Mouse (Mus musculus) CH12.LX (cell line): ENCODE results near the gene Drc7. TPM values are rescaled to one million over a fixed set of nuclear protein-coding genes. Genes with fewer than 3 reads are reported as not detected.

Experiments used
- DNase-seq: peaks from one replicate; pipeline ENCODE4 v3.0.0-alpha.2; 2013; ENCODE audit errors: extremely low read depth
- H3K27ac ChIP-seq: 2 replicates; pipeline ENCODE4 v1.5.1; 2012; ENCODE audit warnings: low read depth, mild to moderate bottlenecking, control low read depth, moderate library complexity; ENCODE audit not compliant: insufficient read depth
- H3K27me3 ChIP-seq: replicated peaks from 2 replicates; pipeline ENCODE3; 2012; ENCODE audit warnings: inconsistent platforms
- H3K36me3 ChIP-seq, 2 experiments: replicated peaks in 1 of 2; 2 replicates each; pipeline versions ENCODE3 to v1.6.1; 2012; ENCODE audit warnings: inconsistent platforms in 1 of 2, low read length in 1 of 2, mild to moderate bottlenecking in 1 of 2, mixed read lengths in 1 of 2, moderate library complexity in 1 of 2; ENCODE audit not compliant: control insufficient read depth in 1 of 2, insufficient read depth in 1 of 2
- H3K4me1 ChIP-seq, 2 experiments: 2 replicates each; pipeline ENCODE4 v1.6.1; 2012; ENCODE audit warnings: inconsistent platforms in 1 of 2, moderate library complexity in 1 of 2; ENCODE audit not compliant: insufficient read depth in 2 of 2, control insufficient read depth in 1 of 2
- H3K4me2 ChIP-seq: 2 replicates; pipeline ENCODE4 v1.6.1; 2012; ENCODE audit warnings: low read depth, mild to moderate bottlenecking, control low read depth; ENCODE audit not compliant: poor library complexity, insufficient read depth, severe bottlenecking
- H3K4me3 ChIP-seq, 3 experiments: fragments of 150-350 bp in 1 of 3; sonication (generic) in 1 of 3; replicated peaks in 1 of 3; 2 replicates each; pipeline versions ENCODE3 to v1.5.1; 2011 to 2012; ENCODE audit warnings: low read depth in 2 of 3, low read length in 2 of 3, mild to moderate bottlenecking in 2 of 3, moderate library complexity in 2 of 3, control low read depth in 1 of 3, improper control_type of control experiment in 1 of 3, inconsistent platforms in 1 of 3, mixed read lengths in 1 of 3; ENCODE audit not compliant: poor library complexity in 1 of 3
- H3K79me2 ChIP-seq: replicated peaks from 2 replicates; pipeline ENCODE4 v1.6.1; 2012; ENCODE audit warnings: mild to moderate bottlenecking, moderate library complexity; ENCODE audit not compliant: control insufficient read depth, poor library complexity, insufficient read depth, severe bottlenecking; ENCODE audit errors: extremely low read depth
- H3K9ac ChIP-seq: 2 replicates; pipeline ENCODE4 v1.6.1; 2012; ENCODE audit warnings: low read depth, mild to moderate bottlenecking, control low read depth, moderate library complexity; ENCODE audit not compliant: insufficient read depth
- H3K9me3 ChIP-seq: replicated peaks from 2 replicates; pipeline ENCODE3; 2012; ENCODE audit warnings: low read length, inconsistent platforms, mixed read lengths
- CTCF ChIP-seq, 2 experiments: IDR thresholded peaks in 1 of 2; conservative IDR thresholded peaks in 1 of 2; 2 replicates each; pipeline ENCODE4 v1.5.1; 2011 to 2012; ENCODE audit warnings: low read depth in 2 of 2, low read length in 2 of 2, improper control_type of control experiment in 1 of 2, inconsistent platforms in 1 of 2, mild to moderate bottlenecking in 1 of 2, moderate library complexity in 1 of 2
- ETS1 ChIP-seq: conservative IDR thresholded peaks from 2 replicates; pipeline ENCODE4 v1.6.1; 2012; ENCODE audit warnings: low read depth, mild to moderate bottlenecking, inconsistent platforms, low read length, improper control_type of control experiment, moderate library complexity
- HCFC1 ChIP-seq: IDR thresholded peaks from 2 replicates; pipeline ENCODE4 v1.6.1; 2012; ENCODE audit warnings: low read depth, mild to moderate bottlenecking, inconsistent platforms, low read length, improper control_type of control experiment
- IRF4 ChIP-seq: IDR thresholded peaks from 2 replicates; pipeline ENCODE4 v1.6.1; 2014; ENCODE audit warnings: low read depth, mild to moderate bottlenecking, inconsistent platforms, low read length, improper control_type of control experiment
- JUND ChIP-seq: conservative IDR thresholded peaks from 2 replicates; pipeline ENCODE4 v1.6.1; 2011; ENCODE audit warnings: low read depth, low read length, improper control_type of control experiment
- MAZ ChIP-seq: IDR thresholded peaks from 2 replicates; pipeline ENCODE4 v1.6.1; 2012; ENCODE audit warnings: low read depth, mild to moderate bottlenecking, inconsistent platforms, low read length, improper control_type of control experiment, moderate library complexity
- MYC ChIP-seq: IDR thresholded peaks from 2 replicates; pipeline ENCODE4 v1.6.1; 2011; ENCODE audit warnings: low read depth, mild to moderate bottlenecking, improper control_type of control experiment, low read length
- NRF1 ChIP-seq: IDR thresholded peaks from 2 replicates; pipeline ENCODE4 v1.6.1; 2014; ENCODE audit warnings: low read depth, mild to moderate bottlenecking, inconsistent platforms, low read length, improper control_type of control experiment, moderate library complexity
- PAX5 ChIP-seq: IDR thresholded peaks from 2 replicates; pipeline ENCODE4 v1.6.1; 2012; ENCODE audit warnings: low read length, inconsistent platforms, mixed read lengths
- POLR2A ChIP-seq: IDR thresholded peaks from 2 replicates; pipeline ENCODE4 v1.6.1; 2011; ENCODE audit warnings: low read depth, mild to moderate bottlenecking, improper control_type of control experiment, low read length
- POLR2AphosphoS2 ChIP-seq: IDR thresholded peaks from 2 replicates; pipeline ENCODE4 v1.6.1; 2011; ENCODE audit warnings: low read depth, low read length, improper control_type of control experiment
- RAD21 ChIP-seq: IDR thresholded peaks from 2 replicates; pipeline ENCODE4 v1.6.1; 2011; ENCODE audit warnings: low read depth, mild to moderate bottlenecking, low read length, improper control_type of control experiment, moderate library complexity
- RCOR1 ChIP-seq: conservative IDR thresholded peaks from 2 replicates; pipeline ENCODE4 v1.6.1; 2012; ENCODE audit warnings: low read depth, mild to moderate bottlenecking, inconsistent platforms, low read length, improper control_type of control experiment
- SMC3 ChIP-seq: IDR thresholded peaks from 2 replicates; pipeline ENCODE4 v1.6.1; 2011; ENCODE audit warnings: low read depth, low read length, improper control_type of control experiment
- USF1 ChIP-seq: IDR thresholded peaks from 2 replicates; pipeline ENCODE4 v1.6.1; 2014; ENCODE audit warnings: low read depth, mild to moderate bottlenecking, inconsistent platforms, low read length, improper control_type of control experiment
- ZKSCAN1 ChIP-seq: IDR thresholded peaks from 2 replicates; pipeline ENCODE4 v1.6.1; 2012; ENCODE audit warnings: low read depth, inconsistent platforms, low read length, improper control_type of control experiment, borderline replicate concordance
- dilution Hi-C: fragments of 300-500 bp; cut with MboI; formaldehyde crosslinking; loops from 2 replicates; pipeline ENCODE4 v1.14.3; 2020; ENCODE audit warnings: low sequenced_read_pairs; ENCODE audit not compliant: extremely low pct_unique_long_range_greater_than_20kb, extremely low pct_ligation_motif_present
- in situ Hi-C: fragments of 300-500 bp; cut with MboI; formaldehyde crosslinking; loops from 3 replicates; pipeline ENCODE4 v1.14.3; 2019; ENCODE audit warnings: low sequenced_read_pairs, low pct_ligation_motif_present, low pct_unique_long_range_greater_than_20kb, mixed read lengths
- polyA plus RNA-seq: library from polyadenylated mRNA; unstranded; fragments of >175 nt; gene quantifications from 2 replicates; pipeline ENCODE4 v1.2.1, GENCODE M21; 2012; ENCODE audit warnings: low read depth; ENCODE audit not compliant: insufficient read length
- total RNA-seq, 2 experiments: library from RNA; depleted of rRNA; stranded (reverse); fragments of 300-350 nt in 1 of 2; fragments of >200 nt in 1 of 2; gene quantifications; 2 replicates each; pipeline ENCODE4 v1.2.3; 2012 to 2014

The Drc7 gene
- total and polyA plus RNA-seq, 3 experiments = not detected

- Histone ChIP-seq H3K27me3 (peaks cover 49% of the 10 kb centered on the region), H3K4me1 (peaks cover 0 to 4% of the 10 kb centered on the region in 2 experiments; a peak in 1 of 4 replicates), H3K9me3 (peaks cover 7% of the 10 kb centered on the region), H3K79me2 (no peaks in the 10 kb centered on the region), H3K36me3 (no peaks in the 10 kb centered on the region), H3K4me2 (no peak overlapping the region), H3K27ac (no peak overlapping the region), H3K4me3 (no peak overlapping the region), H3K9ac (no peak overlapping the region)
- in situ Hi-C loops (no loop called here), dilution Hi-C loops (no loop called here)
- TF ChIP-seq POLR2A (no peak), PAX5 (no peak), HCFC1 (no peak), SMC3 (no peak), POLR2AphosphoS2 (no peak), ETS1 (no peak), NRF1 (no peak), MAZ (no peak), RCOR1 (no peak), JUND (no peak), USF1 (no peak), ZKSCAN1 (no peak), CTCF (conservative IDR thresholded peaks at IDR 0.05 in 1 of 2, IDR thresholded peaks at IDR 0.05 in 1 of 2; ENCODE audit: low read depth in 2 of 2, low read length in 2 of 2) (no peak)
- no peak for DNase-seq
Measured at GRCm38 (mm10) chr8:95059812-95060533, 5.1 kb downstream of the Drc7 start.

DNA sequence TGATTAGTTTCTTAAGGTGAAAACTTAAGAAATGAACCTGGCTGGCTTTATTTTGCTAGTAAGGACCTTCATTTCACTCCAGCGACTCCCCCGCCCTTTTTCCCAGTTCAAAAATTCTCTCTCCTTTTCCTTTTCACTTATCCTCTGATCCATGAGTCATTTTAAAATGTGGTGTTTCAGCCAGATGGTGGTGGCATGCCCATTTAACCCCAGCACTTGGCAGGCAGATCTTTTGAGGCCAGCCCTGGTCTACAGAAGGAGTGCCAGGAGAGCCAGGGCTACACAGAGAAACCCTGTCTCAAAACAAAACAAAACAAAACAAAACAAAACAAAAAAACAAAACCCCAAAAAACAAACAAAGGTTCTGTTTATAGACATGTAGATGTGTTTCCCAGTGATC, 9.6 kb downstream of the Drc7 start:
- dilution Hi-C loops = no loop called here
- in situ Hi-C loops = no loop called here
- no peaks in the 10 kb centered on the region for H3K79me2 ChIP-seq
- DNase-seq = no peak
- H3K36me3 ChIP-seq = no peaks in the 10 kb centered on the region
- peaks cover 51% of the 10 kb centered on the region for H3K27me3 ChIP-seq
- H3K4me2 ChIP-seq = no peak overlapping the region
- no peak overlapping the region for H3K4me3 ChIP-seq
- no peak overlapping the region for H3K27ac ChIP-seq
- no peak for TF ChIP-seq MYC
- TF ChIP-seq IRF4 = no peak
- no peak overlapping the region for H3K9ac ChIP-seq
- peaks cover 0 to 10% of the 10 kb centered on the region in 2 experiments; a peak in 2 of 4 replicates for H3K4me1 ChIP-seq
- peaks cover 7% of the 10 kb centered on the region for H3K9me3 ChIP-seq

GRCm38 (mm10) chr8:95067582-95067981, 12.7 kb downstream of the Drc7 start:
- in situ Hi-C loops = no loop called here
- H3K9me3 ChIP-seq = no peaks in the 10 kb centered on the region
- H3K27me3 ChIP-seq = peaks cover 68% of the 10 kb centered on the region
- TF ChIP-seq RAD21 (peak; percentile 15), SMC3 (peak; percentile 55; the same call in 1 of the 2 replicates), JUND (no peak), CTCF (conservative IDR thresholded peaks at IDR 0.05 in 1 of 2, IDR thresholded peaks at IDR 0.05 in 1 of 2; ENCODE audit: low read depth in 2 of 2, low read length in 2 of 2) (peak; percentile 65 to 74; a peak in 3 of 4 replicates), NRF1 (no peak)
- TF ChIP-seq, all 38 proteins: peak for 3
- Histone ChIP-seq H3K4me3 (no peak overlapping the region), H3K4me1 (peaks cover 0 to 10% of the 10 kb centered on the region in 2 experiments; a peak in 2 of 4 replicates), H3K36me3 (no peaks in the 10 kb centered on the region), H3K27ac (no peak overlapping the region), H3K9ac (no peak overlapping the region), H3K79me2 (no peaks in the 10 kb centered on the region), H3K4me2 (peak overlapping the region; percentile 60; the same call in 1 of the 2 replicates)
- peak; percentile 66 for DNase-seq
- dilution Hi-C loops = no loop called here
